Mouse (Mus musculus): ENCODE measurements around the gene Smyd3. TPM values are rescaled to one million over a fixed set of nuclear protein-coding genes. Genes with fewer than 3 reads are reported as not detected.
A peak's percentile ranks its signal among the peaks of the same experiment; 100 is the strongest.

The Smyd3 gene
- total RNA-seq, 2 experiments from 2014 or later: 5.1 to 5.8 TPM

GRCm38 (mm10) chr1:179282821-179283220, 235.0 kb downstream of the Smyd3 start:
- no peak for DNase-seq
- H3K4me3 ChIP-seq: no peak overlapping the region
- TF ChIP-seq CTCF (IDR thresholded peaks at IDR 0.05): no peak
- intact Hi-C loops (cut with DNase I): no loop called here
- H3K27ac ChIP-seq: no peak overlapping the region

- Histone ChIP-seq H3K4me3 (no peak overlapping the region), H3K27ac (no peak overlapping the region)
- intact Hi-C loops (cut with DNase I): no loop called here
- peak; percentile 26 for DNase-seq
- no peak for TF ChIP-seq CTCF (IDR thresholded peaks at IDR 0.05)
These were observed 236.3 kb downstream of the Smyd3 start for GRCm38 (mm10) chr1:179281401-179282121.

GRCm38 (mm10) chr1:179279116-179279515, 238.7 kb downstream of the Smyd3 start:
- DNase-seq: no peak
- intact Hi-C loops (cut with DNase I): no loop called here
- Histone ChIP-seq H3K4me3 (no peak overlapping the region), H3K27ac (no peak overlapping the region)
- TF ChIP-seq CTCF (IDR thresholded peaks at IDR 0.05): no peak

GRCm38 (mm10) chr1:179277346-179277745, 240.5 kb downstream of the Smyd3 start:
- intact Hi-C loops (cut with DNase I): no loop called here
- no peak for TF ChIP-seq CTCF (IDR thresholded peaks at IDR 0.05)
- no peak overlapping the region for H3K27ac ChIP-seq
- H3K4me3 ChIP-seq: no peak overlapping the region
- no peak for DNase-seq

GRCm38 (mm10) chr1:179276866-179277265, 241.0 kb downstream of the Smyd3 start:
- no peak for TF ChIP-seq CTCF (IDR thresholded peaks at IDR 0.05)
- Histone ChIP-seq H3K4me3 (no peak overlapping the region), H3K27ac (no peak overlapping the region)
- no peak for DNase-seq
- intact Hi-C loops (cut with DNase I): no loop called here

GRCm38 (mm10) chr1:179272926-179273325, 244.9 kb downstream of the Smyd3 start:
- TF ChIP-seq CTCF (IDR thresholded peaks at IDR 0.05): no peak
- Histone ChIP-seq H3K27ac (no peak overlapping the region), H3K4me3 (no peak overlapping the region)
- no peak for DNase-seq
- intact Hi-C loops (cut with DNase I): no loop called here

- no peak for DNase-seq
- no peak overlapping the region for H3K4me3 ChIP-seq
- intact Hi-C loops (cut with DNase I): no loop called here
- H3K27ac ChIP-seq: no peak overlapping the region
- no peak for TF ChIP-seq CTCF (IDR thresholded peaks at IDR 0.05)
These were observed 245.5 kb downstream of the Smyd3 start for GRCm38 (mm10) chr1:179272351-179272750.

- no peak for DNase-seq
- Histone ChIP-seq H3K4me3 (no peak overlapping the region), H3K27ac (no peak overlapping the region)
- TF ChIP-seq CTCF (IDR thresholded peaks at IDR 0.05): no peak
- intact Hi-C loops (cut with DNase I): no loop called here
These were observed 250.9 kb downstream of the Smyd3 start for GRCm38 (mm10) chr1:179266936-179267335.

- no peak for TF ChIP-seq CTCF (IDR thresholded peaks at IDR 0.05)
- Histone ChIP-seq H3K27ac (no peak overlapping the region), H3K4me3 (no peak overlapping the region)
- intact Hi-C loops (cut with DNase I): no loop called here
- no peak for DNase-seq
These were observed 256.3 kb downstream of the Smyd3 start for GRCm38 (mm10) chr1:179261496-179261966.

- no peak for TF ChIP-seq CTCF (IDR thresholded peaks at IDR 0.05)
- H3K4me3 ChIP-seq: no peak overlapping the region
- no peak for DNase-seq
These were observed 261.9 kb downstream of the Smyd3 start for GRCm38 (mm10) chr1:179255826-179256512.

GRCm38 (mm10) chr1:179254531-179254930, 263.3 kb downstream of the Smyd3 start:
- no peak for DNase-seq
- intact Hi-C loops (cut with DNase I): no loop called here
- no peak overlapping the region for H3K27ac ChIP-seq
- no peak overlapping the region for H3K4me3 ChIP-seq
- no peak for TF ChIP-seq CTCF (IDR thresholded peaks at IDR 0.05)

More at GRCm38 (mm10) chr1:179255826-179256512, 261.9 kb downstream of the Smyd3 start:
- intact Hi-C loops (cut with DNase I): no loop called here
- H3K27ac ChIP-seq: no peak overlapping the region

- intact Hi-C loops (cut with DNase I): no loop called here
These were observed 265.2 kb downstream of the Smyd3 start for GRCm38 (mm10) chr1:179252611-179253010.

GRCm38 (mm10) chr1:179250388-179250787, 267.5 kb downstream of the Smyd3 start:
- no peak overlapping the region for H3K4me3 ChIP-seq
- H3K27ac ChIP-seq: no peak overlapping the region
- intact Hi-C loops (cut with DNase I): no loop called here
- no peak for DNase-seq
- TF ChIP-seq CTCF (IDR thresholded peaks at IDR 0.05): no peak

More at GRCm38 (mm10) chr1:179252611-179253010, 265.2 kb downstream of the Smyd3 start:
- DNase-seq: no peak
- Histone ChIP-seq H3K27ac (no peak overlapping the region), H3K4me3 (no peak overlapping the region)
- no peak for TF ChIP-seq CTCF (IDR thresholded peaks at IDR 0.05)

Data from gastrocnemius, adult 2 months (tissue).